Mouse (Mus musculus) G1E (cell line): Measurements from ENCODE around the gene OR5BS1P.

Experiments
- CTCF ChIP-seq: IDR thresholded peaks from 2 replicates; pipeline ENCODE4 v1.5.1; 2012; ENCODE audit warnings: low read depth, low read length, inconsistent platforms, mixed read lengths
- GATA1 ChIP-seq: IDR thresholded peaks from 2 replicates; pipeline ENCODE4 v1.6.1; 2012; ENCODE audit warnings: borderline replicate concordance, low read length, inconsistent platforms, mixed read lengths
- TAL1 ChIP-seq: conservative IDR thresholded peaks from 2 replicates; pipeline ENCODE4 v1.6.1; 2012; ENCODE audit warnings: low read depth, low read length, inconsistent platforms, mixed read lengths

DNA sequence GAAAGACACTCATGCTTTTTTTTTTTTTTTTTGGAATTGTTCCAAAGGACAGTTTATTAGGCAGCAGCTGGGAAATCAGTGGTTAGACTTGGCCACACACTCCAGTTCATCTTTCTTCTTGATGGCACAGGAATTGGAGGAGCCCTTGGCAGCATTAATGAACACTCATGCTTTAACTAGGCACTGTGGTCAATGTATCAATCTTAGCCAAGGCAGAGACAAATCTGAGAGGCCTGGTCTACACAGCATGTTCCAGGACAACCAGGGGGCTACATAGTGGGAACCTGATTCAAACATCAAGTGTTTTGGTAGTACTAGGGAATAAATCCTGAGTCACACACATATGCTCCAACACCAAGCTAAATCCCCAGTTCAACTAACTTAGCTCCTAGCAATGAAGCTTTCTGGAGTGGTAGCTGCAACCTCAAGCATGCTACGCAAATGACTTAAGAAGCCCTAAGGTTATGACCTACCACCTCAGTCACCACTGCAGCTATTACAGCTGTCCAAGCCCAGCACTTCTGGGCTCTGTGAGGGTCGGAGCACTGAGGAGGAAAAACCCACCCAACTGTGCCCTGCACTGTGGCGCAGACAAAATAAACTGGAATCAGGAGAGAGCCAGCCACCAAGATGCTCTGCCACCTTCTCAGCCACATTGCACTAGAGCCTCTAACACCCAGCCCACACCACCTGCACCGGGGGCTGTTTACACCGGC lies 57.5 kb downstream of the OR5BS1P start:
- TF ChIP-seq CTCF (no peak), GATA1 (no peak), TAL1 (no peak)
